Mouse (Mus musculus): ENCODE measurements around the gene Scube1. TPM values are rescaled to one million over a fixed set of nuclear protein-coding genes. Genes with fewer than 3 reads are reported as not detected.

Scube1 gene
- 0.58 TPM for polyA plus RNA-seq (2014; fragmentation: Illumina TruSeq; extraction: RNeasy Lipid Tissue Mini Kit (QIAGEN cat#74804); ENCODE audit: low read depth, low replicate concordance)

GRCm38 (mm10) chr15:83724886-83725269, at the start of gene Scube1:
TSS of gene Scube1 (minus strand) at chr15:83725021.

DNA sequence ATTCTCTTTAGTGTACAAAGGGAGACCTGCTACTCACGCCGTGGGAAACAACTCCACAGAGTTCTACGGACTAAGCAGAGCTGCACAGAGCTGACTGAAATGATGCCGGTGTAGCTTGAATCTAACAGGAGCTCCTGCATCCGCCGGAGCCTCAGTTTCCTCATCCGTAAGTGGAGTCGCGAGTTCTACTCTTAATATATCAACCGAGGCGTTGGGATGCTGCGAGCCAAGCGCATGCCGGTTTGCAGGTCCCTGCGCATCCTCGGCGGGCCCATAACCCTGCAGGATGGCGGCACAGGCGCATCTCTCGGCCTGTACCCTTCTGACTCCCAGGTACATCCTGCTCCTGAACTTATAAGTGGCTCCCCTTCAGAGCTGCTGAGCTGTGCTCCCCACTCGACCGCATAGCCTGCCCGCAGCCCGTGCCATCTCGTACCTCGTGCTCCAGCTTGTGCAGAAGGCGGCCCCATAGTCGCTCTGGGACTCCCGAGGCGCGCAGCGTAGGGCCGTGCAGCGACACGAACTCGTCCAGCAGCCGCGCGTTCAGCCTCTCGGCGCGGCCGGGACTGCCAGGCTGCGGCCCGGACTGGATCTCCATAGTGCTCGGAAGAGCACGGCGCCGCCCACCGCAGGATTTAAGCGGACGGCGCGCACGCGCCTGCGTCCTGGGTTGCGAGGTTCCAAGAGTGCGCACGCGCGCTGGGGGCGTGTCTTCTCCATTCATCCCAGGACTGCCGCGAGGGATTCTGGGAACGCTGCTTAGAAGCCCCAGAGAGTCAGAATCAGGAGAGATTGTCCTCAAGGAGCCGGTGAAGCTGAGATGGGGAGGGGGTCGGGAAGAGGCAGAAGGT, 130.1 kb downstream of the Scube1 start, which contains the start of gene Ttll12:
Ttll12 (minus strand) TSS at position 645 of the 851 bp plus-strand sequence.

DNA sequence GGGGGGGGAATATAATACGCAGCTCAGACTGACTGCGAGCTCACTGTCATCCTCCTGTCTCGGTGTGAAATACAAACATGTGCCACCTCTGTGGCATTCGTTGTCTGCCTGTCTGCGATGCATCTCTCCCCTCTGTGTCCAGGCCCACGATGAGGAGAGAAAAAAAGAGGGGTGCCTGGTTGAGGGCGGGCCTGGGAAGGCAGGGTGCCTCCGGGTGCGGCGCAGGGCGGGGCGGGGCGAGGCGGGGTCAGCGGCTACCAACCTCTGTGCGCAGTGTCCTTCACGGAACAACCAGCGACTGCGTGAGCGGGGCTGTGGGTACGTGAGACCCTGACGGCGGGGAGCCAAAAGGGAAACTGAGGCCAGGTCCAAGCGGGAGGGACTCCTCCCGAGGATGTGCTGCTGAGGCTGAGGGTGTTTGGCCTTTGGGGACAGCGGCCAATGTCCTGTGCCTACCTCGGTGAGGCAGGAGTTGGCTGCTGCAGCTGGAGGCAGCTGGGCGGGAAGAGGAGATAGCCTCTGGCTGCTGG, 161.4 kb downstream of the Scube1 start, which contains the start of the genes Tspo and Mcat:
Tspo (plus strand) TSS at position 266 of the 530 bp plus-strand sequence.
Mcat (minus strand) TSS at position 461 of the 530 bp plus-strand sequence.

Other genes starting within 250 kb of the Scube1 start
- gene Ttll1, start 214.1 kb downstream of the Scube1 start, polyA plus RNA-seq (2014; fragmentation: Illumina TruSeq; extraction: RNeasy Lipid Tissue Mini Kit (QIAGEN cat#74804); ENCODE audit: low read depth, low replicate concordance): 2.5 TPM
- gene Bik, start 198.2 kb downstream of the Scube1 start, polyA plus RNA-seq (2014; fragmentation: Illumina TruSeq; extraction: RNeasy Lipid Tissue Mini Kit (QIAGEN cat#74804); ENCODE audit: low read depth, low replicate concordance): not detected
- gene Tspo, start 161.4 kb downstream of the Scube1 start, polyA plus RNA-seq (2014; fragmentation: Illumina TruSeq; extraction: RNeasy Lipid Tissue Mini Kit (QIAGEN cat#74804); ENCODE audit: low read depth, low replicate concordance): 4.5 TPM
- 3.1 TPM for gene Mcat, start 161.2 kb downstream of the Scube1 start, polyA plus RNA-seq (2014; fragmentation: Illumina TruSeq; extraction: RNeasy Lipid Tissue Mini Kit (QIAGEN cat#74804); ENCODE audit: low read depth, low replicate concordance)
- gene Ttll12, start 129.9 kb downstream of the Scube1 start, polyA plus RNA-seq (2014; fragmentation: Illumina TruSeq; extraction: RNeasy Lipid Tissue Mini Kit (QIAGEN cat#74804); ENCODE audit: low read depth, low replicate concordance): 1.6 TPM
- gene Mpped1, start 54.4 kb upstream of the Scube1 start, polyA plus RNA-seq (2014; fragmentation: Illumina TruSeq; extraction: RNeasy Lipid Tissue Mini Kit (QIAGEN cat#74804); ENCODE audit: low read depth, low replicate concordance): not detected